Mouse (Mus musculus): ENCODE measurements around the gene Pnck. TPM values are rescaled to one million over a fixed set of nuclear protein-coding genes. Genes with fewer than 3 reads are reported as not detected.
A peak's percentile ranks its signal among the peaks of the same experiment; 100 is the strongest.

Pnck gene
- polyA plus RNA-seq, 1 experiment from 2014 or later = 35.2 TPM

DNA sequence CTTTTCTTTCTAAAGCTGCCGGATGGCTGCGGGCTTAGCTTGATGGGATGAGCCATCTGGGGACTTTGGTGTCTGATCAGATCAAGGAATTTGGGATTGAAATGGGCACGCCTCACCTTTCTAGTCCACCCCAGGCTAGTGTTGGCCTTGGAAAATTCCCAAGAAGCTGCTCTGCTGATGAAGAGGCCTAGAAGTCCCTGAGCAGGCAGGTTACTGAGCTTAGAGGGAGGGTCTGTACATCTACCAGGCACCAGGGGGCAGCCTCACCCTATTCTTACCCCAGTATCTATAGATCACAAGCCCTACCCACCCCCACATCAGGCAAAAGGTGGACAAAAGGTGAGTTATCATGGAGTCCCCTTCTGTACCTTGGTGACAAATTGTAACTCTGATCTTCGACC, 12.1 kb upstream of the Pnck start:
- H3K9ac ChIP-seq = no peak overlapping the region
- H3K27ac ChIP-seq = no peak overlapping the region
- H3K4me1 ChIP-seq = peaks cover 20% of the 10 kb centered on the region
- WGBS = 55% methylated on average over 4 of the region's 4 CpGs
- H3K4me2 ChIP-seq (replicated peaks) = peak overlapping the region; percentile 67; the same call in 1 of the 2 replicates
- no peaks in the 10 kb centered on the region for H3K9me3 ChIP-seq
- ATAC-seq (ENCODE audit: low FRiP score, low read depth) = peak; percentile 54
- H3K36me3 ChIP-seq = no peaks in the 10 kb centered on the region; the same call in 1 of the 2 replicates
- H3K4me3 ChIP-seq = no peak overlapping the region
- H3K27me3 ChIP-seq (replicated peaks) = no peaks in the 10 kb centered on the region

DNA sequence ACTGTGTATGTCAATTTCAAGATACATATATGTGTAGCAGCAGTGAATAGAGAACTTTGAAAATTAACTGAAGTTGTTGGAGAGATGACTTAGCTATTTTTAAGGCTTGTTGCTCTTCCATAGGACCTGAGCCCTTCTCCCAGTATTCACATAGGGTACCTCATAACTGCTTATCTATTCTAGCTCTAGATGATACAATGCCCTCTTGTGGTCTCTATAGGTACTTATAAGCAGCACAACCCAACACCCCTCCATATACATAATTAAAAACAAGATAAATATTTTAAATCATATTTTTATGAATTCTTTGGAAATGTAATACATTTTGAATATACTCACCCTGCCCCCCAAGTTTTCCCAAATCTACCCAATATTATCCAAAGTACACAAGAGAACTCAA, 3.2 kb upstream of the Pnck start:
- H3K27ac ChIP-seq = no peak overlapping the region
- no peaks in the 10 kb centered on the region for H3K36me3 ChIP-seq
- ATAC-seq (ENCODE audit: low FRiP score, low read depth) = no peak
- no peak overlapping the region for H3K4me3 ChIP-seq
- no peak overlapping the region for H3K9ac ChIP-seq
- 0 out of 2 replicates have a peak, but pooled peaks cover 4% of the 10 kb centered on the region for H3K4me1 ChIP-seq
- H3K27me3 ChIP-seq (replicated peaks) = no peaks in the 10 kb centered on the region
- H3K4me2 ChIP-seq (replicated peaks) = no peak overlapping the region
- H3K9me3 ChIP-seq = no peaks in the 10 kb centered on the region

DNA sequence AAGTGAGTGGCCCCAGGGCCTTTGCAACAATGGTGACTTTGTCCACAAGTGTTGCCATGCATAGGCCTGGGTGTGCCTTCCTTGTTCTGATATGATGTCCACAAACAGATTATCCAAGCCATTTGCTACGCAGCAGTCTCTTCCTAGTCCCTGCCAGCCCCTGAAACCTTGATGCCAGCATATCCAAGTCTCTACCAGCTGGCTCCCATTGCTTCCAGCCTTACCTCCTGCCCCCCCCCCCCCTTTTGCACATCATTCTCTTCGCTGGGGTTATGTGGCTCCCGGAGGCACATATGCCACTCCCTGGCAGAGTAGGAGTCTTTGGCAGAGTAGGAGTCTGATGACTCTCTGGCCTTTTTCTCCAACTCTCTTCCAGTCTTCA, 358 bp upstream of the Pnck start:
- Histone ChIP-seq H3K9ac (peak overlapping the region; percentile 61; the same call in 1 of the 2 replicates), H3K27me3 (replicated peaks) (no peaks in the 10 kb centered on the region), H3K4me3 (peak overlapping the region; percentile 46), H3K4me2 (replicated peaks) (peak overlapping the region; percentile 73), H3K27ac (no peak overlapping the region), H3K4me1 (0 out of 2 replicates have a peak, but pooled peaks cover 4% of the 10 kb centered on the region), H3K36me3 (no peaks in the 10 kb centered on the region), H3K9me3 (no peaks in the 10 kb centered on the region)
- ATAC-seq (ENCODE audit: low FRiP score, low read depth) = peak; percentile 3; the same call in 1 of the 2 replicates
- WGBS = 53% methylated on average over 3 of the region's 3 CpGs

DNA sequence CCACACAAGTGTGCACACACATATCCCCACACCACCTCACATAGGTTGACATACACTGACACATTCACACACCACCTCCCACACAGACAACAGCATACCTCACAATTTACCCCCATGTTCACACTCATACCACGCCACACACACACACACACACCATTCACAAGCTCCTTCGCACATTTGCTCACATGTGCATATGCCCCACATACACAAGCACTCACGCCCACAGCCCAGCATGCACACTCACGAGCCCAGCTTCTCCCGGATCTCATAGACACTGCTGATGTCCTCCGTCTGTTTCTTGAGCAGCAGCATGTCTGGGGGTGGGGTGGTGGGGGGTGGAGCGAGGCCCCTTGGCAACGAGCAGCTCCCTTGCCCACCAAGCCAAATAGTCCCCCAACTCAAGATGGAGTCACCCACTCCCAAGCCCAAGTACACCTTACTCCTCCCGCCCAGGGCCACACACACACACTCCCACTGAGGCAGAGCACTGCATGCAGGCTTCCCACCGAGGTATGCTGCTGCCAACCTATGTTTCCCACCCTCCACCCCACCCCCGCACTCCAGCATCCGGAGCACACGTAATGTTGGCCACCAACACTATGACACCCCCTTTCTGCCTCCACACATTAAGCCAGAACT, 862 bp downstream of the Pnck start:
- peak overlapping the region; percentile 61 for H3K9ac ChIP-seq

DNA sequence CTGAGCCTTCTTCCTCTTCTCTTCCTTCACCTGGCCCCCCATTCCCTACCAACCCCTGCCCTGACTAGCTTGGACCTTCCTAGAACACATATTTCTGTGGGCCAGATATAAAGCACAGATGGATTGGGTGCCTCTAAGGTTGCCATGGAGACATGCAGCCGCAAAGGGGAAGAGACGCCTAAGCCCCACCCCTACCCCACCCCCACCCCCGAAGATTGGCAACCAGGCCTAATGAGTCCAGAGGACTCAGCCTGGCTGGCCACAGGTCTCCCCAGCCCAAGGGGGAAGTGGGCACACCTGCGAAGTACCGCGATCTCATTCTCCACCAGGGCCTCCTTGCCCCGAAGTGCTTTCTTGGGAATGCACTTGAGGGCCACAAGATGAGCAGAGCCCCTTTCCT, 1.5 kb downstream of the Pnck start:
- H3K4me2 ChIP-seq (replicated peaks) = peak overlapping the region; percentile 73
- 38% methylated on average over 7 of the region's 7 CpGs for WGBS
- no peak overlapping the region for H3K9ac ChIP-seq
- no peak overlapping the region for H3K4me3 ChIP-seq
- H3K27me3 ChIP-seq (replicated peaks) = no peaks in the 10 kb centered on the region
- no peak overlapping the region for H3K27ac ChIP-seq
- ATAC-seq (ENCODE audit: low FRiP score, low read depth) = no peak
- no peaks in the 10 kb centered on the region for H3K9me3 ChIP-seq
- 0 out of 2 replicates have a peak, but pooled peaks cover 4% of the 10 kb centered on the region for H3K4me1 ChIP-seq
- H3K36me3 ChIP-seq = no peaks in the 10 kb centered on the region

More for the DNA sequence above, 862 bp downstream of the Pnck start:
- Histone ChIP-seq H3K4me2 (replicated peaks) (peak overlapping the region; percentile 73), H3K36me3 (no peaks in the 10 kb centered on the region), H3K27me3 (replicated peaks) (no peaks in the 10 kb centered on the region), H3K9me3 (no peaks in the 10 kb centered on the region), H3K27ac (no peak overlapping the region), H3K4me3 (peak overlapping the region; percentile 46), H3K4me1 (0 out of 2 replicates have a peak, but pooled peaks cover 4% of the 10 kb centered on the region)
- peak; percentile 60 for ATAC-seq (ENCODE audit: low FRiP score, low read depth)
- WGBS = 62% methylated on average over 13 of the region's 13 CpGs

DNA sequence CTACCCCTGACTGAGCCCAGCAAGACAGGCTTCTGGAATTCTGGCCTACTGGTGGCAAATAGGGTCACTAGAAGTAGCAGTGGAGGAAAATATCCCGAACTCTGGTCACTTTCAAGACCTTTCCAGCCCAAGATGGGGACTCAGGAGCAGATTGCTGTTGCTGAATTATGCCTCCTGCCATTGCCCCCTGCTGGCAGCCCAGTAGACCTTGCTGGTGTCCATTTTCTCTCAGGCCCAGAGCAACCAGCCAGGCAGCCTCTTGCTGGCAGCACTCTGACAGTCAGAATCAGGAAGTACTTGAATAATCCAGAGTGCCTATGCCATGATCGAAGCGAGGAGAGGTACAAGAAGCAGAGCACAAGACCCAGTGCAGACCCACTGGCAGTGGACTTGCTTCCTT, 4.4 kb downstream of the Pnck start:
- 89% methylated on average over 3 of the region's 3 CpGs for WGBS
- Histone ChIP-seq H3K4me2 (replicated peaks) (no peak overlapping the region), H3K27me3 (replicated peaks) (no peaks in the 10 kb centered on the region), H3K36me3 (no peaks in the 10 kb centered on the region), H3K9me3 (no peaks in the 10 kb centered on the region), H3K4me3 (no peak overlapping the region), H3K9ac (no peak overlapping the region), H3K4me1 (0 out of 2 replicates have a peak, but pooled peaks cover 4% of the 10 kb centered on the region), H3K27ac (no peak overlapping the region)
- no peak for ATAC-seq (ENCODE audit: low FRiP score, low read depth)

DNA sequence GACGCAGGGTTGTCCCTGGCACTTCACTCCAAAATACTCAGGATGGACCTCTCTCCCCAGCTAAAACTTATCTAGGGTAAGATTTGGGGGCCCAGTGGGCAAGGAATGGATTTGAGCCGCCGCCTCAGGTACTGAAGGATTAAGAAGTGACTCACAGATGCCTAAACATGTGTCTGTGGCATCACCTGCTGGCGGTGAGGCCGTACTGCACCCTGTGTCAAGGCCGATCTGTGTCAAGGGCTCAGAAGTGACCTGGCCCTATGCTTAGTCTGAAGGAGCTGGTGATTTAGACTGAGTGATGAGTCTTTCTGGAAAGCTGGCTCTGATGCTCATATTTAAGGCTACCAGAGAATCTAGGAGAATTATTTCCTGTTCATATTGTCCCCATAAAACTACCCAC, 5.7 kb downstream of the Pnck start:
- Histone ChIP-seq H3K9ac (no peak overlapping the region), H3K4me1 (no peaks in the 10 kb centered on the region), H3K36me3 (no peaks in the 10 kb centered on the region), H3K9me3 (no peaks in the 10 kb centered on the region), H3K27me3 (replicated peaks) (no peaks in the 10 kb centered on the region), H3K4me2 (replicated peaks) (no peak overlapping the region), H3K4me3 (no peak overlapping the region), H3K27ac (no peak overlapping the region)
- 22% methylated on average over 6 of the region's 6 CpGs for WGBS
- ATAC-seq (ENCODE audit: low FRiP score, low read depth) = no peak; the same call in 1 of the 2 replicates

DNA sequence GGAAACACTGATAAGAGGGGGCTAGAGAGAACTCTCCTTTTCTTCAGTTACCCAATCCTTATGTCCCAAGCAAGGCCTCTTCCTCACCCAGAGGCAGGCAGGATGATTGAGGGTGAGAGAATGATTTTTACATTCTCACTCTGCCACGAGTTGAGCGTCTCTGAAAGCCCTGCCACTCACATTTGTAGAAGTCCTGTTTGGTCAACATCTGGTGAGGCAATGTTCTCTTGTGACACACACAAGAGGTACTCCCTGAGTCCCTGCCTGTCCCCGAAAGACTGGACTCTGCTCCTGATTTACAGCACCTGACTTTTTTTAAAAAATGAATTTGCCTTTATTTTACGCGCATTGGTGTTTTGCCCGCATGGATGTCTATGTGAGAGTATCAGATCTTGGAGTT, 6.5 kb downstream of the Pnck start:
- ATAC-seq (ENCODE audit: low FRiP score, low read depth) = no peak

DNA sequence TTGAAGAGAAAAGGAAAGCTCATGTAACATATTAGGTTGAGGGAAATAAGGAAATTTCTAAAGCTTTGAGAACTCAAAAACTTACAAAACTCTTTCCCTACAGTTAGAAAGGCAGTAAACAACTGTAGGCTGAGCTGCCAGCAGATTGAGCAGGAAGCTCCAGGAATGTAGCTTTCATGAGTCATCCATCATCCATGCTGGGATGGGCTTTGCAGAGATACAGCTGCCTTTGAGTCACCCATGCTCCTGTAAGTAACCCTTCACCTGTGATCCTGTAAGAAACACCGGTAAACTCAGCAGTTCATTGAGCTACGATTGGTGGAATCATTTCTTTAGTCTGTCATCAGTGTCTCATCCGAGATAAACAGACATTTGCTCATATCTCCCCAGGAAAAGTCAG, 9.0 kb downstream of the Pnck start:
- no peak overlapping the region for H3K9ac ChIP-seq
- H3K9me3 ChIP-seq = no peaks in the 10 kb centered on the region
- H3K4me1 ChIP-seq = no peaks in the 10 kb centered on the region
- no peak overlapping the region for H3K27ac ChIP-seq
- H3K4me2 ChIP-seq (replicated peaks) = no peak overlapping the region
- ATAC-seq (ENCODE audit: low FRiP score, low read depth) = no peak
- H3K4me3 ChIP-seq = no peak overlapping the region
- WGBS = 73% methylated on average over 3 of the region's 3 CpGs
- H3K36me3 ChIP-seq = no peaks in the 10 kb centered on the region
- H3K27me3 ChIP-seq (replicated peaks) = no peaks in the 10 kb centered on the region

More for the DNA sequence above, 6.5 kb downstream of the Pnck start:
- Histone ChIP-seq H3K27me3 (replicated peaks) (no peaks in the 10 kb centered on the region), H3K9ac (no peak overlapping the region), H3K4me1 (no peaks in the 10 kb centered on the region), H3K9me3 (no peaks in the 10 kb centered on the region), H3K36me3 (no peaks in the 10 kb centered on the region), H3K4me3 (no peak overlapping the region), H3K27ac (no peak overlapping the region), H3K4me2 (replicated peaks) (no peak overlapping the region)
- 84% methylated on average over 6 of the region's 6 CpGs for WGBS

DNA sequence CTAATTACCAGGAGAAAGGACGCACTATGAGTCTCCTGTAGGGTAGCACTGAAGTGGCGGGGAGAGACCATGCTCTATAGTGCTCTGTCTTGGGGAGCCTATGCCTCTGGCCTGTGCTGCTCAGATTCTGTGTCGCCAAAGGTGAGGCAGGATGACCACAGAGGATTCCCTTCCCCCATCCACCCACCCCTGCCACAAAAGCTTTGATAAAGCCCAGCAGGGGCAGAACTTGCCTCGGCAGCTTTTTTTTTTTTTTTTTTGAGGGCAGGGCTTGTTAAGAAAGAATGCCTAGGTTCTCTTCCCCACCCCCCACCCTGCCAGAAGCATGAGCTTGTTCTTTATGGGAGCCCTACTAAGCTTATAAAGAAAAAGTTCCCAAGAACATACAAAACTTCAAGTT, 14.8 kb downstream of the Pnck start:
- H3K4me2 ChIP-seq (replicated peaks) = no peak overlapping the region
- WGBS = 43% methylated on average over 4 of the region's 4 CpGs
- no peak for ATAC-seq (ENCODE audit: low FRiP score, low read depth)
- no peaks in the 10 kb centered on the region for H3K4me1 ChIP-seq
- no peak overlapping the region for H3K27ac ChIP-seq
- H3K9me3 ChIP-seq = no peaks in the 10 kb centered on the region
- no peak overlapping the region for H3K4me3 ChIP-seq
- no peak overlapping the region for H3K9ac ChIP-seq
- no peaks in the 10 kb centered on the region for H3K36me3 ChIP-seq
- H3K27me3 ChIP-seq (replicated peaks) = peaks cover 16% of the 10 kb centered on the region

DNA sequence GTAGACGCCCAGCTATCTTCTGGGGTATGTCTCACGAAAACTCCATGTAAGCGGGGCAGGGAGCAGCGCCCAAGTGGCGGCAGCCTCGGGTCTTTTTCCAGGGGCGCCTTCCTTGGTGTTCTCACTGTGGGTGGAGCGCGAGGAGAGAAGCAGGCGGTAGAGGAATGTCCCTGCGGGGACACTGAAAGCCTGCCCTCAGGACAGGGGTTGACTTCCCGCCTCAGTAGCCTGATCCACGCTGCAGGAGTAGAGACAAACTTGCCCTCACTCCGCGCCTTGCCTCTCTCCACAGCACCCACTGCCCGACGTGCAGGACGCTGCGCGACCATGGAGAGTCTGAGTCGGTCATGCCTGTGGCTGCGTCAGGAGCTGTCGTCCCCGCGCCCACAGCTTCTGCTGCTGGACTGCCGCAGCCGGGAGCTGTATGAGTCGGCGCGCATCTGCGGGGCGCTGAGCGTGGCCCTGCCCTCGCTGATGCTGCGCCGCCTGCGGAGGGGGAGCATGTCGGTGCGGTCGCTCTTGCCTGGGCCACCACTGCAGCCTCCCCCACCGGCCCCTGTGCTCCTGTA, 19.9 kb downstream of the Pnck start:
- Histone ChIP-seq H3K36me3 (no peaks in the 10 kb centered on the region), H3K9ac (no peak overlapping the region), H3K27ac (no peak overlapping the region), H3K4me1 (no peaks in the 10 kb centered on the region), H3K27me3 (replicated peaks) (peaks cover 61% of the 10 kb centered on the region), H3K9me3 (no peaks in the 10 kb centered on the region), H3K4me3 (peak overlapping the region; percentile 22), H3K4me2 (replicated peaks) (peak overlapping the region; percentile 58)
- 16% methylated on average over 41 of the region's 41 CpGs for WGBS
- no peak; the same call in 1 of the 2 replicates for ATAC-seq (ENCODE audit: low FRiP score, low read depth)

DNA sequence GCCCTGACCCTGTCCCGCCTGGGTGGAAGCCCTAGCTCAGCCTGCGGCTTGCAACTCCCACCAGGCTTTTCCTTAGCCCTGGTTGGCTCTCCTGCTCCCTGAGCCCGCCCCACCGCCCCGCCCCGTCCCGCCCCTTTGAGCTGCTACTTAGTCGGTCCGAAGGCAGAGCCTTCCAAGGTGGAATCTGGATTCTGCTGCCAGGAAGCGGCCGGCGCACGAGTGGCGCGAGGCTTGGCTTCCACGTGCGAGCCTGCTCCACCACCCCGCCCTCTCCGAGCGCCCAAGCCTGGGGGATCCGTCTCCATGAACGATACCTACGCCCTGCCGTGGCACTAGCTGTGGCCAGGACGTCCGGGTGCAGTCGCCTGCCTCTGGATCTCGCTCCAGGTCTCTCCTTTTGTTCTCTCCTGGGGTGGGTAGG, 20.7 kb downstream of the Pnck start, which contains the start of gene Dusp9:
Gene Dusp9, plus strand, starts transcription at position 165 of the 421 bp plus-strand sequence.
- peaks cover 63% of the 10 kb centered on the region for H3K27me3 ChIP-seq (replicated peaks)

More for the DNA sequence above, 20.7 kb downstream of the Pnck start, which contains the start of gene Dusp9:
- Histone ChIP-seq H3K4me3 (peak within 1 kb of the TSS; percentile 22), H3K9ac (no peak within 1 kb of the TSS), H3K27ac (no peak within 1 kb of the TSS), H3K36me3 (no peaks in the 10 kb centered on the region), H3K4me1 (no peaks in the 10 kb centered on the region), H3K9me3 (no peaks in the 10 kb centered on the region), H3K4me2 (replicated peaks) (peak within 1 kb of the TSS; percentile 58)
- 25% methylated on average over 28 of the region's 28 CpGs for WGBS
- ATAC-seq (ENCODE audit: low FRiP score, low read depth) = peak; percentile 72

Measured in neural tube, embryonic 12.5 days (tissue).